Mouse (Mus musculus): ENCODE data around the gene Tmem132c. TPM values are rescaled to one million over a fixed set of nuclear protein-coding genes. Genes with fewer than 3 reads are reported as not detected.
"Not testable (repeated sequence)": the region's sequence is repeated elsewhere in the genome, so short reads cannot be mapped to it uniquely, and the experiment has no call there.

Tmem132c gene
- total RNA-seq, 2 experiments from 2014 or later, result 6.7 to 6.8 TPM

DNA sequence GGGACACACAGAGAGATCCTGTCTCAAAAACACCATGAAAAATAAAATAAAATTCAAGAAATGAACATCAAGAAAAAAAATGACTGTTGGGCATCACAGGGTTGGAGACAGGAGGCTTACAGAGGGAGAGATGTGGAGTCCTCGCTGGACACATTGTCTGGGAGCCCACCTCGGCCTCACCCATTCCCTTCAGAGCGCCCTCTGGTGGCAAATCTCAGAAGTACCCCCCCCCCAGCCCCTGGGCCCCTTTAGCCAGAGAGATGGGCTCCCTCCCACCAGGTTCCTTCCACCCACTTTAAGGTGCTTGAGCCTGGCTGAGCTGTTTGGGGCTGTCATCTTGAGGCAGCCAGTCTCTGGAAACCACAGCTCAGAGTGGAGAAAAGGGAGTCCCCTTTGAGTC, 99.5 kb downstream of the Tmem132c start:
- DNase-seq (ENCODE audit: low spot score in 2 of 2), result no peak

GRCm38 (mm10) chr5:127344721-127345120, 103.1 kb downstream of the Tmem132c start:
- no peak for DNase-seq (ENCODE audit: low spot score in 2 of 2)

GRCm38 (mm10) chr5:127346364-127346763, 104.8 kb downstream of the Tmem132c start:
- no peak for DNase-seq (ENCODE audit: low spot score in 2 of 2)

GRCm38 (mm10) chr5:127347053-127347748, 105.6 kb downstream of the Tmem132c start:
- DNase-seq (ENCODE audit: low spot score in 2 of 2), result no peak

DNA sequence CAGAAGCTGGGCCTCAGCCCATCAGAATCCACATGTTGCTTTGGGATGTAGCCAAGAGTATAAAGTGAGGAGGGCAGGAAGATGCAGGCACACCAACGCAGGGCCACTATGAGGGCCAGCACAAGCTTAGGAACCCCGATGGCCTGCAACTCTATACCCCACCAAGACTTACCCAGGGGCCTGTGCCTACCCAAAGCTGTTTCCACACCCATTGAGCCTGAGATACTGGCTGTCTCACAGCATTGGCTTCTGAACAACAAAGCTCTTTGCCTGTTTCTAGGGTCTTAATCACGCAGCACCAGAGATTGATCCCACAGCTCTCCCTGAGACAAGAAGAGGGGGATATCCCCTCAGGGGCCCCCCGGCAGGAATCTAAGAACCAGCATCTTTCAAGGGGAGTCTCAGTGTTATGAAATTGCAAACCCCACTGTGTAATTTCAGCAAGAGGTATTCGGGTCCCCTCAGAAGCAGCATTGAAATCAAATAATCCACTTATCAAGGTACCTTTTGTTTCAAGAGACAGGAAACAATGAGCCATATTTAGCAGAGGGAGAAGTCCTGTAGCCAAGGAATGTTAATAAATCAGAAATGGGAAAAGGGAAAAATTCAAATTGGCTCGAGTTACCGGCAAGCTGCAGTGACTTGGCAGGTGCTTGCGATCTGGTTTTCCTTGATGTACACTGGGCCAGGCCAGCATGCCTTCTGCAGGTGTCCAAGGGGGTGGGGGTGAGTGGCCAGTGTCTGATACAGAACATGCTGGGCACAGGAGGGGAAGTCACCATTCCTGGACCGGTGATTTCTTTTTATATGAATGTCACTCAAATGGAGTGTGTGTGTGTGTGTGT, 107.8 kb downstream of the Tmem132c start:
- no peak for DNase-seq (ENCODE audit: low spot score in 2 of 2)

DNA sequence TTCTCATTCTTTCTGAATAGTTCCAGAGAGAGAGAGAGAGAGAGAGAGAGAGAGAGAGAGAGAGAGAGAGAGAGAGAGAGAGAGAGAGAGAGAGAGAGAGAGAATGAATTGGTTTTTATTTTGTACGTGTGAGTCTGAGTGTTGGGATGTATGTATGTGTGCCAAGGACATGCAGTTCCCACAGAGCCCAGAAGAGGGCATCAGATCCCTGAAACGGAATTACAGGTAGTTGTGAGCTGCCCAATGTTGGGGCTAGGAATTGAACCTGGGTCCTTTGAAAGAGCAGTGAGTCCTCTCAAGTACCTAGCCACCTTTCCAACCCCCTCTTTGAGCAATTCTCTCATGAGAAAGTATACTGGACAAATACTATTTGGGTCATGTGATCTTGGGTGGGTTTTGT, 111.4 kb downstream of the Tmem132c start:
- DNase-seq (ENCODE audit: low spot score in 2 of 2), result peak in 1 of 2 experiments; percentile 19

GRCm38 (mm10) chr5:127355836-127356235, 114.2 kb downstream of the Tmem132c start:
- DNase-seq (ENCODE audit: low spot score in 2 of 2), result no peak

- not testable (repeated sequence) for DNase-seq (ENCODE audit: low spot score in 2 of 2)
These were observed 116.3 kb downstream of the Tmem132c start for GRCm38 (mm10) chr5:127357878-127358277.

DNA sequence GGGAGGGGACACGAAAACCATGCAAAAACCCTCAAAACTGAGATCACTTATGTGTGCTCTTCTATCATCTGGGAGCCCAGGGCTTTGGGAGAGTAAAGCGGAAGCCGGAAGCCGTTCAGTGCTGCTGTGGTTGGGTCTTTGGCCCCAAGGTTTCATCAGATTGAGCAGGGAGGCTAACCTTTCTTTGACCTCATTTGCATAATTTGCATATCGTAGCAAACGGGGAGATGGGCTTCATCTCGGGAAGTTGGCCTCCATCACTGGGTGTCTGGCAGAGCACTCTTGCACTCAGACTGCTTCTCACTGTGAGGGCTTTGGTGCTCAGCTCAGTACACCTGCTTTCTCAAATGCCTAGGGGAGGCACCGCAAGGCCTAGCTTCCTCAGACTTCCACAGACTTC, 119.5 kb downstream of the Tmem132c start:
- no peak for DNase-seq (ENCODE audit: low spot score in 2 of 2)

- no peak for DNase-seq (ENCODE audit: low spot score in 2 of 2)
These were observed 123.5 kb downstream of the Tmem132c start for GRCm38 (mm10) chr5:127365061-127365460.

- no peak for DNase-seq (ENCODE audit: low spot score in 2 of 2)
These were observed 126.6 kb downstream of the Tmem132c start for GRCm38 (mm10) chr5:127368191-127368590.

GRCm38 (mm10) chr5:127369812-127370211, 128.2 kb downstream of the Tmem132c start:
- DNase-seq (ENCODE audit: low spot score in 2 of 2), result no peak

- no peak for DNase-seq (ENCODE audit: low spot score in 2 of 2)
These were observed 128.9 kb downstream of the Tmem132c start for GRCm38 (mm10) chr5:127370503-127370902.

DNA sequence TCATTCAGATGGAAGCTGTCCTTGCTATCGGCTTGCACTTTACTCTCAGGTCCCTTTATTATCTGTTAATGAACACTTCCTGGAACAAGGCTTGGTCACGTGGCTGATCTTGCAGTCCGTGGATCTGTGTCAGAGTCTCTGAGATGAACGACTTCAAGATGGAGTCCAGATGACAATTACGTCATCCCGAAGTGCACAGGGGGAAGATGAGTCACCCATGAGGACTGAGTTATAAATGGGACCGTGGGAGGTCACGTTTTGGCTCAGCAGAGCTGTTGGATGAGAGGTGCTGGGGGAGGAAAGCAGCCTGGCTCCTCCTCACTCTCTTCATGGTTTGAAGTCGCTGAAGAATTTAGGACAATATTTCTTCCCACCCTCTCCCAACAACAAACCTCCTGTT, 132.6 kb downstream of the Tmem132c start:
- peak; percentile 65 to 68 for DNase-seq (ENCODE audit: low spot score in 2 of 2)

- DNase-seq (ENCODE audit: low spot score in 2 of 2), result peak in 1 of 2 experiments; percentile 24
These were observed 134.0 kb downstream of the Tmem132c start for GRCm38 (mm10) chr5:127375654-127376053.

GRCm38 (mm10) chr5:127378521-127378920, 136.9 kb downstream of the Tmem132c start:
- no peak for DNase-seq (ENCODE audit: low spot score in 2 of 2)

DNA sequence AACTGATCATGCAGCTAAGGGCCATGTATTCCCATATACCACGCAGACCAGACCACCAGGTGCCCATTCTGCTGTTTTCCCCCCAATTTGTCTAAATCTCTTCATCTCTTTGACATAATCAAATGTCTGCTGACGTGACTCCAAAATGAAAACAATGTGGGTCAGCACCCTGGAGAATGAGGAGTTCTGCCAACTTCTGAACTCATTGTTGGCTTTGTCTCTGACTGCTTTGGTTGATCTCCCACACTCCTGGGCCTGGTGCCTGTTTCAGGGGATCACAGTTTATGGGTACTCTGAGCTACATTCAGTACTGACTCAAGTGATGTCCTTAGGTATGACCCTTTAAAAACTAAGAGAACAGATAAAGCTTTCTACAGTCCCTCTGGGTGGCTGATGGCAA, 137.7 kb downstream of the Tmem132c start:
- DNase-seq (ENCODE audit: low spot score in 2 of 2), result no peak

DNA sequence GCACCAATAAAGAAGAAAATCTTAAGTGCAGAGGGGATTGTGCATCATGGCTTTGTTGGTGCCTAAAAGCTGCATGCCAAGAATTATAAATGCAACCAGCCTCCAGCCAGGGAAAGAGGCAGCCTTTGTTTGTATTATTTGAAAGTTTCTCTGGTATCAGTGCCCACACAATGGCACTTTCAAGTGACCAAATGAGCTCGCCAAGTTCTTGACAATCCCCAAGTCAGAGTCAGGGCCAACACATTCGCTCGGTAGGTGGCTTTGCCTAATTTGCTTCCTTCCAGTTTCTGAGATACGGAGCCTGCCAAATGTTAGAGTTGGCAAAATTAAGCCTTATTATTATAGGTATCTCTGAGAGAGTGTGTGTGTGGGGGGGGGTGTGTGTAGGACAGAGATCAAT, 139.6 kb downstream of the Tmem132c start:
- no peak for DNase-seq (ENCODE audit: low spot score in 2 of 2)

- DNase-seq (ENCODE audit: low spot score in 2 of 2), result no peak
These were observed 141.0 kb downstream of the Tmem132c start for GRCm38 (mm10) chr5:127382571-127382970.

DNA sequence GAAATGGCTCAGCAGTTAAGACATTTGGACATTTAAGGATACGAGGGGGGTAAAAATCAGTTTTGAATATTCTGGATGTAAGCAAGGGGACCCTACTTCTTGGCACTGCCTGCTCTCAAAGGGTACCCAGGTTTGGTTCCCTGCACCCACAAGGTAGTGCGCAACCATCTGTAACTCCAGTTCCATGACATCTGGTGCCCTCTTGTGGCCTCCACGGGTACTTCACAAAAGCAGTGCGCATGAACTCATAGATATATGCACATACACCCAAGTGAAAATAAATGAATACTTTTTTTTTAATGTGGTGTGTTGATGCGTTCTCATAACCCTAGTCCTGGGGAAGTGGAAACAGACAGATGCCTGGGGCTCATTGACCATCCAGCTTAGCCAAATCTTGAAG, 149.6 kb downstream of the Tmem132c start:
- no peak for DNase-seq (ENCODE audit: low spot score in 2 of 2)

DNA sequence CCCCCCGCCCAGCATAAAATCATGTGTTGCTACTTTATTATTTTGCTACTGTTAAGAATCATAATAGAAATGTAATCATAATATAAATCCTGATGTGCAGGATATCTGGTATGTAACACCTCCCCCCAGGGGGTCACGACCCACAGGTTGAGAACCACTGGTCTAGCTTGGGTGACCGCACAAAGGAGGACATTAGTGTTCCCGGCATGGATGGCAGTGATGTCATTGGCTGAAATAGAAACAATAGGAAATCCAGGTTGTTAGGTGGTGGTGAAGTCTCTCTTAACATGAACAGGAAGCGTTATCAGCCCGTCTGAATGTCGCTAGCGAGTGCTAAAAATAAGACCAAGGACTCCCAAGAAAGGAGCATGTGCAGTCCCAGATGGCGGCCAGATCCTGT, 155.3 kb downstream of the Tmem132c start:
- DNase-seq (ENCODE audit: low spot score in 2 of 2), result no peak

- no peak for DNase-seq (ENCODE audit: low spot score in 2 of 2)
These were observed 156.4 kb downstream of the Tmem132c start for GRCm38 (mm10) chr5:127398010-127398409.
